Mouse (Mus musculus) embryonic facial prominence, embryonic 14.5 days (tissue): ENCODE results near the gene Elovl7. TPM values are rescaled to one million over a fixed set of nuclear protein-coding genes. Genes with fewer than 3 reads are reported as not detected.
A peak's percentile ranks its signal among the peaks of the same experiment; 100 is the strongest.

ENCODE experiments used
- ATAC-seq: fragments of 200-750 bp; cut with Nextera tagmentation; 2 replicates; pipeline ENCODE4 v1.8.0; 2017; ENCODE audit warnings: low read depth, moderate number of reproducible peaks, moderate TSS enrichment
- DNase-seq: peaks from one replicate; pipeline ENCODE4 v3.0.0-alpha.2; 2015; ENCODE audit warnings: low spot score
- H3K27ac ChIP-seq: fragments of 300-500 bp; sonication (generic); replicated peaks from 2 replicates; pipeline ENCODE4 v1.5.1; 2014; ENCODE audit warnings: low read depth, mild to moderate bottlenecking, low read length, moderate library complexity
- H3K27me3 ChIP-seq: fragments of 300-500 bp; sonication (generic); replicated peaks from 2 replicates; pipeline ENCODE4 v1.6.1; 2014; ENCODE audit warnings: low read length; ENCODE audit not compliant: control insufficient read depth, insufficient read depth
- H3K36me3 ChIP-seq: fragments of 300-500 bp; sonication (generic); 2 replicates; pipeline ENCODE4 v1.6.1; 2014; ENCODE audit warnings: low read length, mixed read lengths; ENCODE audit not compliant: control insufficient read depth, insufficient read depth
- H3K4me1 ChIP-seq: fragments of 300-500 bp; sonication (generic); 2 replicates; pipeline ENCODE4 v1.6.1; 2014; ENCODE audit warnings: antibody characterized with exemption, low read length; ENCODE audit not compliant: control insufficient read depth, insufficient read depth
- H3K4me2 ChIP-seq: fragments of 300-500 bp; sonication (generic); 2 replicates; pipeline ENCODE4 v1.6.1; 2014; ENCODE audit warnings: low read depth, mild to moderate bottlenecking, low read length, moderate library complexity, mixed read lengths
- H3K4me3 ChIP-seq: fragments of 300-500 bp; sonication (generic); 2 replicates; pipeline ENCODE4 v1.5.1; 2014; ENCODE audit warnings: low read depth, mild to moderate bottlenecking, low read length
- H3K9ac ChIP-seq: fragments of 300-500 bp; sonication (generic); 2 replicates; pipeline ENCODE4 v1.6.1; 2014; ENCODE audit warnings: low read depth, mild to moderate bottlenecking, low read length, moderate library complexity, mixed read lengths
- H3K9me3 ChIP-seq: fragments of 300-500 bp; sonication (generic); 2 replicates; pipeline ENCODE4 v1.6.1; 2016; ENCODE audit warnings: low read length; ENCODE audit not compliant: control insufficient read depth
- WGBS: fragments of 180-500 bp; shearing (Covaris S2); extraction: QIAGEN DNeasy Blood & Tissue Kit; methylation state at CpG from one replicate; pipeline ENCODE4 v1.1.7; 2014; 5-methylcytosine and 5-hydroxymethylcytosine counted together
- polyA plus RNA-seq: library from polyadenylated mRNA; unstranded; fragments of >200 nt; fragmentation: Nextera tagmentation; extraction: Ambion mirVana; gene quantifications from 2 replicates; pipeline ENCODE4 v1.2.1, GENCODE M21; 2014

Elovl7 gene
- polyA plus RNA-seq, 1 experiment from 2014 or later, result 4.2 TPM

DNA sequence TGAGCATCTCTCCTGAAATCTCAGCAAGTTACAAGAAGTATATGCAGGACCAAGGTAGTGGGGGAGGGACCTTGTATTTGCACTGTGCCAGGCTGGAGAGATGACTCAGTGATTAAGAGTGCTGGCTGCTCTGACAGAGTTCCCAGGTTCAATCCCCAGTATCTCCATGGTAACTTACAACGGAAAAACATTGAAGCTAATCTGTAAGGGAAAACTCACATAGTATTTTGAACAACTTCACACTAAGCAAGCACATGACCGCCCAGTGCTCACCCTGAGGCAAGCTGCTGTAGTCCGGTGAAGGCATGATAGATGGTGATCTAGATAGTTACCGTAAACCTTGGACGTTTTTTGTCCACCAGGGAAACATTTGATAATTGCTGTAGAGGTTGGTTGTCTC, 39.8 kb downstream of the Elovl7 start:
- WGBS, result 82% methylated on average over 5 of the region's 5 CpGs
- no peak overlapping the region for H3K4me2 ChIP-seq
- ATAC-seq, result no peak

DNA sequence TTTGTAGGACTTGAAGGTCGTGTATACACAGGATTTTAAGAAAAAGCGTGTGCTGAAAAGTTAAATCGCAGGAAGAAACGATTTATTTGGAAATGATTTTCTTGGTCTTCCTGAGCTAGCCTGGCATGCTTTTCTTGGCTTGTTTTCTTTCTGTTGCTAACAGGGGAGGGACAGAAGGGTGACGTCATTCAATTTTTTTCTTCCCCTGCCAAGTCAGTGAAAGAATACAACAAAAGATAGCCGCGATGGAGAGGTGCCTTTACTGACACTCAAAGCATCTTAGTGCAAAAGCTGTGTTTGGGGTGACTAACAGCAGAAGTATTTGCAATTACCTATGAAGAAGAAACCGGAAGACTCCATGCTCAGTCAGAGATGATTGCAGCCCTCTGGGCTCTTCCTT, 48.8 kb downstream of the Elovl7 start:
- Histone ChIP-seq H3K36me3 (no peaks in the 10 kb centered on the region), H3K4me2 (no peak overlapping the region), H3K27ac (no peak overlapping the region), H3K9ac (no peak overlapping the region), H3K4me3 (no peak overlapping the region), H3K4me1 (no peaks in the 10 kb centered on the region), H3K9me3 (no peaks in the 10 kb centered on the region), H3K27me3 (no peaks in the 10 kb centered on the region)
- DNase-seq, result peak; percentile 13
- no peak for ATAC-seq
- WGBS, result 69% methylated on average over 8 of the region's 8 CpGs

More for the DNA sequence above, 39.8 kb downstream of the Elovl7 start:
- H3K4me1 ChIP-seq, result no peaks in the 10 kb centered on the region
- no peaks in the 10 kb centered on the region for H3K9me3 ChIP-seq
- no peaks in the 10 kb centered on the region for H3K27me3 ChIP-seq
- H3K9ac ChIP-seq, result no peak overlapping the region
- no peak overlapping the region for H3K4me3 ChIP-seq
- DNase-seq, result no peak
- H3K27ac ChIP-seq, result no peak overlapping the region
- no peaks in the 10 kb centered on the region for H3K36me3 ChIP-seq

DNA sequence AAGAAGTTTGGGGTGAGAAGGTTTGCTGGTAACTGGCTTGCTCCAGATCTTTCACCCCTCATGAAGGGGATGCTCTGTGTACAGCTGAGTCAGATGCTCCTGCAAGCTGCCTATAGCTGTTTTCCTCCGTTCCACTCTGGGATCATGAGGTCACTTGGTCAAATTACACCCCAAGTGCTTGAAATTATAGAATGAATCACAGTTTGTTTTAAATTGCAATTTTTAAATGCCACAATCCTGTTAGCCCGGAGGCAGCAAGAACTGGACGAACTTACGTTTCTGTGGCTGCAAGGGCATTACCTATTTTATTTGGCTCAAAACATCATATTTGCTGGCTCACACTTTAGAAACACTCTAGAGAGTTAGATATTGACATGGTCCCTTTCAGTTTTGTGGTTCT, 51.2 kb downstream of the Elovl7 start:
- Histone ChIP-seq H3K27ac (no peak overlapping the region), H3K36me3 (no peaks in the 10 kb centered on the region), H3K4me2 (no peak overlapping the region), H3K4me1 (no peaks in the 10 kb centered on the region), H3K9ac (no peak overlapping the region), H3K27me3 (no peaks in the 10 kb centered on the region), H3K9me3 (no peaks in the 10 kb centered on the region), H3K4me3 (no peak overlapping the region)
- no peak for DNase-seq
- no peak for ATAC-seq
- WGBS, result 47% methylated on average over 4 of the region's 4 CpGs

DNA sequence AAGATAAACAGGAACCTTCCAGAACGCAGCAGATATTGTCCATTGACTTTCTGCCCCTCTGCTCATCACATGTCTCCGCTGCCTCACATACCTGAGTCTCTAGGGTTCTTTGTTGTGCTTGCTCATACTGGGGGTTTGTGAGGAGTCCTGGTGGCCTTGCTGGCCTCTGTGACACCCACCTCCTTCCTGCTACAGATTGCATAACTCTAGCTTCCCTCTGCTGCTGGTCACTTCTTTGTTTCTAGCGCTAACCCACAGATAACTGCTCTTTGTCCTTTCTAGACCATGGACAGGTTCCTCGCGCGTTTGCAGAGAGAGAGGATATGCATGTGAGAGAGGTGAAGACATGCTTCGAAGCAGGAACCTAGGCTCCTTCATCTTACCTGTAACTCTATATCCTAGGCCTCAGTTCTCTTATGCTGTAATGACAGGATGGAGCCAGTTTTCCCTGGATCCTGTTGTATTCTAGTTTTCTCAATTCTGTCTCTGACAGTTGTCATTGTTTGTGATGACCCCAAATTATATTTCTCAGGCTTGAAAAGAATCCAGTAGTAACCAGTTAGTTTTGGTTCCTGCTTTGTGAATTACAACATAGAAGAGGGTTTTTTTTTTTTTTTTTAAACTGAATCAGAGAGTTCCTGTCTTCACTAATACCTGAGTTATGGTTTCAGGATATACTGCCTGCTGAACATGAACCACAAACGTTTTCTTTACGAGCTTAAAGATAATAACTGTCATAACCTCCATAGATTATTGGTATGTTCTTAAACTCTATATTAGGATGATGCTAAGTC, 53.8 kb downstream of the Elovl7 start:
- Histone ChIP-seq H3K4me2 (no peak overlapping the region), H3K27ac (no peak overlapping the region), H3K4me3 (no peak overlapping the region), H3K4me1 (peaks cover 5% of the 10 kb centered on the region; the same call in 1 of the 2 replicates), H3K9ac (no peak overlapping the region), H3K27me3 (no peaks in the 10 kb centered on the region), H3K36me3 (no peaks in the 10 kb centered on the region), H3K9me3 (no peaks in the 10 kb centered on the region)
- no peak for DNase-seq
- no peak for ATAC-seq
- 67% methylated on average over 9 of the region's 9 CpGs for WGBS

DNA sequence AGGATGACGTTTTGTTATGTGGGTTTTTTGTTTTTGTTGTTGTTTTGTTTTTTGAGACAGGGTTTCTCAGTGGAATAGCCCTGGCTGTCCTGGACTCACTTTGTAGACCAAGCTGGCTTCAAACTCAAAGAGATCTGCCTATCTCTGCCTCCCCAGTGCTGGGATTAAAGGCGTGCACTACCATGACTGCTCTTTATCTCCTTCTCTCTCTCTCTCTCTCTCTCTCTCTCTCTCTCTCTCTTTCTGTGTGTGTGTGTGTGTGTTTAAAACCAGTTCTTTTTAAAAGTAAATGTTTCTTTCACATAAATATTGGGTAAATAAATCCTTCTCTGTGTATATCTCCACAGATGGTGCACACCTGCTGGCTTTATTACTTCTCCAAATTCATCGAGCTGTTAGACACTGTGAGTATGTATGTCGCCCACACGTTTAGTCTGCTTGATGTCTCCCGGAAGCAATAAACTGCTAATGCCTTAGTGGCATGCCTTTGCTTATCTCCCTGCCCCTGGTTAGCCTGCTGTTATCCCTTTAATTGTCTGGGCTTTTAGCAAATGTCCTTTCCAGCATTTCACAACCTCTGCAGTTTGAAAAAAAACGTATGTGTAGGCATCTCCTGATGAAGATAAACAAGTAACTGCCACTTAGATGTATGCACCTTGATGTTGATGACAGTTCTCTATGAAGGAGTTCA, 57.4 kb downstream of the Elovl7 start:
- DNase-seq (no peak), ATAC-seq (no peak)
- H3K4me3 ChIP-seq, result no peak overlapping the region
- H3K4me1 ChIP-seq, result peaks cover 13% of the 10 kb centered on the region; the same call in 1 of the 2 replicates
- no peaks in the 10 kb centered on the region for H3K27me3 ChIP-seq
- H3K27ac ChIP-seq, result no peak overlapping the region
- 59% methylated on average over 7 of the region's 7 CpGs for WGBS
- H3K9ac ChIP-seq, result no peak overlapping the region
- H3K4me2 ChIP-seq, result no peak overlapping the region
- no peaks in the 10 kb centered on the region for H3K9me3 ChIP-seq
- H3K36me3 ChIP-seq, result no peaks in the 10 kb centered on the region

DNA sequence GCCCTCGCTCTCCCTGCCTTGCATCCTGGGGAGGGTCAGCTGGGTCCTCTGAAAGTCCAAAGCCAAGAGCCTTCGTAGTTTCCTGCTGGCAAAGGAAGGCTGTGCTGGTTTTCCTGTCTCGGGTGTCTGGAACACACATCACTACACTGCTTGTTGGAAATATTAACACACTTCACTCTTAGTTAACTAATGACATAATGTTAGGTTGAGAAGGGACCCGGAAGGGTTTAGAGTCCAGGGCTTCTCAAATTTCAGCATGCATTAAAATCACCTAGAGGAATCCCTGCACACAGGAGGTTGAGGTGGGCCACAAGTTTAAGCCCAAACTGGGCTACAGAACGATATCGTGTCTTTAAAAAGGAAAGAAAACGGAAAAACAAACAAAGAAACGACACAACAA, 58.1 kb downstream of the Elovl7 start:
- H3K4me1 ChIP-seq, result peaks cover 15% of the 10 kb centered on the region; the same call in 1 of the 2 replicates
- no peaks in the 10 kb centered on the region for H3K27me3 ChIP-seq
- no peak overlapping the region for H3K4me3 ChIP-seq
- H3K9me3 ChIP-seq, result no peaks in the 10 kb centered on the region
- no peak overlapping the region for H3K27ac ChIP-seq
- DNase-seq (no peak), ATAC-seq (no peak)
- H3K4me2 ChIP-seq, result no peak overlapping the region
- no peaks in the 10 kb centered on the region for H3K36me3 ChIP-seq
- WGBS, result 61% methylated on average over 8 of the region's 8 CpGs
- no peak overlapping the region for H3K9ac ChIP-seq

DNA sequence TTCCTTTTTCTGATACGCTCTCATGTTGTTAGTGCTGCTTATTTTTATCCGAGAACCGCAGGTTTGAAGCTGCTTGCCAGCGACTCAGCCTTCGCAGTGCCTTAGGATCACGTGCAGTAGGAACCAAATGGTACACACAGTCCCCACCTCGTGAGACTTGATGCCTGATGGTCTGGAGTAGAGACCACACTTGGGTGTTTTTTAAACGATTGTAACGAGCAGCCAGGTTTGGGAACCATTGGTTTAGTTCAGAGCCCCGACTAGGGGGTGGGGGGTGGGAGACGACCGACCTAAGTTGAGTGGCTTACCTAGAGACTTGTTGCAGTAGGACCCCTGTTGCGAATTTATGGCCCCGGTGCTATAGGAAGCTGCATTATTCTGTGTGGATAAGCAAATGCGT, 58.8 kb downstream of the Elovl7 start:
- Histone ChIP-seq H3K9ac (no peak overlapping the region), H3K9me3 (no peaks in the 10 kb centered on the region)
- 63% methylated on average over 15 of the region's 15 CpGs for WGBS

DNA sequence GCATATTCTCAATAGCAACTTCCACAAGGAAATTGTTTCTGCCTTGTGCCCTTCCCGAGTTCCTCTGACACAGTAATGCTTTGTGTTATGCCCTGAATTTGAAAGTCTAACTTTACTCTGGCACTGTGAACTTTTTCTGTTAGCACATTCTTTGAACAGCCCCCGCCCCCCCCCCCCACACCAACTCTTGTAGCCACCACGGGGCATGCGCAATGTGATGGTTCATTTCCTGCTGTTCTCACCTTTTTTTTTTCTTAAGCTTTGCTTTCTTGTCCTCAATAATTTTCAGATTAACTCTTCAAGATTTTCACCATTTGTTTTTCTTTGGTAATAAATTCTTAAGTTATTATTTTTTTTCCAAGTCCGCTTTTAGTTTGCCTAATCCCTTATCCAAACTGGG, 59.3 kb downstream of the Elovl7 start:
- ATAC-seq (no peak), DNase-seq (no peak)
- Histone ChIP-seq H3K36me3 (no peaks in the 10 kb centered on the region), H3K9me3 (no peaks in the 10 kb centered on the region), H3K4me1 (peaks cover 20% of the 10 kb centered on the region; the same call in 1 of the 2 replicates), H3K9ac (no peak overlapping the region), H3K4me2 (no peak overlapping the region), H3K27me3 (no peaks in the 10 kb centered on the region), H3K4me3 (no peak overlapping the region), H3K27ac (no peak overlapping the region)
- WGBS, result 40% methylated on average over 5 of the region's 5 CpGs

More for the DNA sequence above, 58.8 kb downstream of the Elovl7 start:
- Histone ChIP-seq H3K27ac (no peak overlapping the region), H3K4me2 (no peak overlapping the region), H3K4me1 (peaks cover 16% of the 10 kb centered on the region; the same call in 1 of the 2 replicates), H3K27me3 (no peaks in the 10 kb centered on the region), H3K4me3 (no peak overlapping the region), H3K36me3 (no peaks in the 10 kb centered on the region)
- DNase-seq (no peak), ATAC-seq (no peak)
